Mouse (Mus musculus): ENCODE measurements at regions not wholly inside any gene's neighbourhood (a gene's known extent, or its start where the extent isn't known, plus 50 kb on each side); places are given as distances from the start of the nearest gene placed in this dataset.

- Histone ChIP-seq H3K4me3 (ENCODE audit: low read depth, low read length) (no peak overlapping the region), H3K36me3 (ENCODE audit: control insufficient read depth, insufficient read depth, low read length) (no peaks in the 10 kb centered on the region), H3K27me3 (ENCODE audit: control insufficient read depth, insufficient read depth, low read length) (no peaks in the 10 kb centered on the region), H3K4me1 (ENCODE audit: control insufficient read depth, insufficient read depth, low read length) (no peaks in the 10 kb centered on the region), H3K4me2 (ENCODE audit: low read depth, severe bottlenecking) (no peak overlapping the region), H3K9ac (ENCODE audit: low read length) (no peak overlapping the region), H3K27ac (replicated peaks; ENCODE audit: low read depth, low read length) (no peak overlapping the region), H3K9me3 (ENCODE audit: control insufficient read depth, low read length) (no peaks in the 10 kb centered on the region)
- no peak for DNase-seq (ENCODE audit: low spot score)
- no peak for ATAC-seq (ENCODE audit: insufficient number of reproducible peaks, low FRiP score, low TSS enrichment, low read depth)
- 75% methylated on average over 2 of the region's 2 CpGs for WGBS
Measured at GRCm38 (mm10) chr14:71189360-71189759, 589.7 kb upstream of the Fam160b2 start.

GRCm38 (mm10) chr14:71177341-71177740 is 577.7 kb upstream of the Fam160b2 start:
- ATAC-seq (ENCODE audit: insufficient number of reproducible peaks, low FRiP score, low TSS enrichment, low read depth), result no peak
- 81% methylated on average over 6 of the region's 6 CpGs for WGBS

GRCm38 (mm10) chr14:71174175-71174574 is 574.5 kb upstream of the Fam160b2 start:
- H3K4me1 ChIP-seq (ENCODE audit: control insufficient read depth, insufficient read depth, low read length), result no peaks in the 10 kb centered on the region

More at GRCm38 (mm10) chr14:71177341-71177740, 577.7 kb upstream of the Fam160b2 start:
- H3K4me3 ChIP-seq (ENCODE audit: low read depth, low read length), result no peak overlapping the region
- H3K27ac ChIP-seq (replicated peaks; ENCODE audit: low read depth, low read length), result no peak overlapping the region
- H3K27me3 ChIP-seq (ENCODE audit: control insufficient read depth, insufficient read depth, low read length), result no peaks in the 10 kb centered on the region
- H3K4me1 ChIP-seq (ENCODE audit: control insufficient read depth, insufficient read depth, low read length), result no peaks in the 10 kb centered on the region
- DNase-seq (ENCODE audit: low spot score), result no peak
- no peak overlapping the region for H3K4me2 ChIP-seq (ENCODE audit: low read depth, severe bottlenecking)
- H3K9ac ChIP-seq (ENCODE audit: low read length), result no peak overlapping the region
- H3K36me3 ChIP-seq (ENCODE audit: control insufficient read depth, insufficient read depth, low read length), result no peaks in the 10 kb centered on the region
- no peaks in the 10 kb centered on the region for H3K9me3 ChIP-seq (ENCODE audit: control insufficient read depth, low read length)

GRCm38 (mm10) chr14:71159556-71159955 is 559.9 kb upstream of the Fam160b2 start:
- H3K9me3 ChIP-seq (ENCODE audit: control insufficient read depth, low read length), result no peaks in the 10 kb centered on the region
- 85% methylated on average over 2 of the region's 2 CpGs for WGBS
- no peak overlapping the region for H3K9ac ChIP-seq (ENCODE audit: low read length)
- no peak for ATAC-seq (ENCODE audit: insufficient number of reproducible peaks, low FRiP score, low TSS enrichment, low read depth)
- DNase-seq (ENCODE audit: low spot score), result no peak
- no peak overlapping the region for H3K27ac ChIP-seq (replicated peaks; ENCODE audit: low read depth, low read length)
- no peak overlapping the region for H3K4me2 ChIP-seq (ENCODE audit: low read depth, severe bottlenecking)
- no peaks in the 10 kb centered on the region for H3K36me3 ChIP-seq (ENCODE audit: control insufficient read depth, insufficient read depth, low read length)
- H3K4me3 ChIP-seq (ENCODE audit: low read depth, low read length), result no peak overlapping the region
- no peaks in the 10 kb centered on the region for H3K4me1 ChIP-seq (ENCODE audit: control insufficient read depth, insufficient read depth, low read length)
- H3K27me3 ChIP-seq (ENCODE audit: control insufficient read depth, insufficient read depth, low read length), result no peaks in the 10 kb centered on the region

More at GRCm38 (mm10) chr14:71174175-71174574, 574.5 kb upstream of the Fam160b2 start:
- Histone ChIP-seq H3K4me3 (ENCODE audit: low read depth, low read length) (no peak overlapping the region), H3K36me3 (ENCODE audit: control insufficient read depth, insufficient read depth, low read length) (no peaks in the 10 kb centered on the region), H3K27me3 (ENCODE audit: control insufficient read depth, insufficient read depth, low read length) (no peaks in the 10 kb centered on the region), H3K9ac (ENCODE audit: low read length) (no peak overlapping the region), H3K4me2 (ENCODE audit: low read depth, severe bottlenecking) (no peak overlapping the region), H3K9me3 (ENCODE audit: control insufficient read depth, low read length) (no peaks in the 10 kb centered on the region), H3K27ac (replicated peaks; ENCODE audit: low read depth, low read length) (no peak overlapping the region)
- 86% methylated on average over 2 of the region's 2 CpGs for WGBS
- ATAC-seq (ENCODE audit: insufficient number of reproducible peaks, low FRiP score, low TSS enrichment, low read depth) (no peak), DNase-seq (ENCODE audit: low spot score) (no peak)

- Histone ChIP-seq H3K27me3 (ENCODE audit: control insufficient read depth, insufficient read depth, low read length) (no peaks in the 10 kb centered on the region), H3K4me2 (ENCODE audit: low read depth, severe bottlenecking) (no peak overlapping the region), H3K9ac (ENCODE audit: low read length) (no peak overlapping the region), H3K4me1 (ENCODE audit: control insufficient read depth, insufficient read depth, low read length) (no peaks in the 10 kb centered on the region), H3K27ac (replicated peaks; ENCODE audit: low read depth, low read length) (no peak overlapping the region), H3K36me3 (ENCODE audit: control insufficient read depth, insufficient read depth, low read length) (no peaks in the 10 kb centered on the region), H3K4me3 (ENCODE audit: low read depth, low read length) (no peak overlapping the region), H3K9me3 (ENCODE audit: control insufficient read depth, low read length) (no peaks in the 10 kb centered on the region)
- DNase-seq (ENCODE audit: low spot score), result no peak
- 83% methylated on average over 1 of the region's 1 CpGs for WGBS
- ATAC-seq (ENCODE audit: insufficient number of reproducible peaks, low FRiP score, low TSS enrichment, low read depth), result no peak
Measured at GRCm38 (mm10) chr14:71142465-71142864, 542.8 kb upstream of the Fam160b2 start.

GRCm38 (mm10) chr14:71129771-71130211 is 530.2 kb upstream of the Fam160b2 start:
- Histone ChIP-seq H3K4me1 (ENCODE audit: control insufficient read depth, insufficient read depth, low read length) (no peaks in the 10 kb centered on the region), H3K9ac (ENCODE audit: low read length) (no peak overlapping the region), H3K27ac (replicated peaks; ENCODE audit: low read depth, low read length) (no peak overlapping the region), H3K27me3 (ENCODE audit: control insufficient read depth, insufficient read depth, low read length) (no peaks in the 10 kb centered on the region), H3K9me3 (ENCODE audit: control insufficient read depth, low read length) (no peaks in the 10 kb centered on the region), H3K36me3 (ENCODE audit: control insufficient read depth, insufficient read depth, low read length) (no peaks in the 10 kb centered on the region), H3K4me2 (ENCODE audit: low read depth, severe bottlenecking) (no peak overlapping the region), H3K4me3 (ENCODE audit: low read depth, low read length) (no peak overlapping the region)
- DNase-seq (ENCODE audit: low spot score), result no peak
- ATAC-seq (ENCODE audit: insufficient number of reproducible peaks, low FRiP score, low TSS enrichment, low read depth), result no peak
- WGBS, result 80% methylated on average over 4 of the region's 4 CpGs

GRCm38 (mm10) chr14:71128495-71128894 is 528.9 kb upstream of the Fam160b2 start:
- no peaks in the 10 kb centered on the region for H3K9me3 ChIP-seq (ENCODE audit: control insufficient read depth, low read length)
- no peak overlapping the region for H3K9ac ChIP-seq (ENCODE audit: low read length)
- H3K4me1 ChIP-seq (ENCODE audit: control insufficient read depth, insufficient read depth, low read length), result no peaks in the 10 kb centered on the region
- ATAC-seq (ENCODE audit: insufficient number of reproducible peaks, low FRiP score, low TSS enrichment, low read depth), result no peak
- H3K4me2 ChIP-seq (ENCODE audit: low read depth, severe bottlenecking), result no peak overlapping the region
- H3K27me3 ChIP-seq (ENCODE audit: control insufficient read depth, insufficient read depth, low read length), result no peaks in the 10 kb centered on the region
- H3K36me3 ChIP-seq (ENCODE audit: control insufficient read depth, insufficient read depth, low read length), result no peaks in the 10 kb centered on the region
- DNase-seq (ENCODE audit: low spot score), result no peak
- H3K4me3 ChIP-seq (ENCODE audit: low read depth, low read length), result no peak overlapping the region
- WGBS, result 86% methylated on average over 3 of the region's 3 CpGs
- H3K27ac ChIP-seq (replicated peaks; ENCODE audit: low read depth, low read length), result no peak overlapping the region

- Histone ChIP-seq H3K27me3 (ENCODE audit: control insufficient read depth, insufficient read depth, low read length) (no peaks in the 10 kb centered on the region), H3K9me3 (ENCODE audit: control insufficient read depth, low read length) (no peaks in the 10 kb centered on the region), H3K9ac (ENCODE audit: low read length) (no peak overlapping the region), H3K4me1 (ENCODE audit: control insufficient read depth, insufficient read depth, low read length) (no peaks in the 10 kb centered on the region), H3K4me3 (ENCODE audit: low read depth, low read length) (no peak overlapping the region), H3K27ac (replicated peaks; ENCODE audit: low read depth, low read length) (no peak overlapping the region), H3K4me2 (ENCODE audit: low read depth, severe bottlenecking) (no peak overlapping the region), H3K36me3 (ENCODE audit: control insufficient read depth, insufficient read depth, low read length) (no peaks in the 10 kb centered on the region)
- ATAC-seq (ENCODE audit: insufficient number of reproducible peaks, low FRiP score, low TSS enrichment, low read depth) (no peak), DNase-seq (ENCODE audit: low spot score) (no peak)
- WGBS, result 89% methylated on average over 7 of the region's 7 CpGs
Measured at GRCm38 (mm10) chr14:71118681-71119080, 519.0 kb upstream of the Fam160b2 start.

GRCm38 (mm10) chr14:71115798-71116432 is 516.3 kb upstream of the Fam160b2 start:
- H3K9me3 ChIP-seq (ENCODE audit: control insufficient read depth, low read length), result no peaks in the 10 kb centered on the region
- DNase-seq (ENCODE audit: low spot score), result no peak
- no peaks in the 10 kb centered on the region for H3K4me1 ChIP-seq (ENCODE audit: control insufficient read depth, insufficient read depth, low read length)
- no peak overlapping the region for H3K4me3 ChIP-seq (ENCODE audit: low read depth, low read length)
- H3K27me3 ChIP-seq (ENCODE audit: control insufficient read depth, insufficient read depth, low read length), result no peaks in the 10 kb centered on the region
- H3K36me3 ChIP-seq (ENCODE audit: control insufficient read depth, insufficient read depth, low read length), result no peaks in the 10 kb centered on the region
- WGBS, result 89% methylated on average over 3 of the region's 3 CpGs
- no peak overlapping the region for H3K4me2 ChIP-seq (ENCODE audit: low read depth, severe bottlenecking)
- H3K9ac ChIP-seq (ENCODE audit: low read length), result no peak overlapping the region
- H3K27ac ChIP-seq (replicated peaks; ENCODE audit: low read depth, low read length), result no peak overlapping the region
- no peak for ATAC-seq (ENCODE audit: insufficient number of reproducible peaks, low FRiP score, low TSS enrichment, low read depth)
